Mouse (Mus musculus) liver, embryonic 11.5 days (tissue): ENCODE measurements around the gene Slc44a4. TPM values are rescaled to one million over a fixed set of nuclear protein-coding genes. Genes with fewer than 3 reads are reported as not detected.

Experiments
- ATAC-seq: fragments of 200-750 bp; cut with Nextera tagmentation; replicated peaks from 2 replicates; pipeline ENCODE4 v1.8.0; 2017; ENCODE audit warnings: moderate number of reproducible peaks, mild to moderate bottlenecking, moderate TSS enrichment, moderate library complexity; ENCODE audit not compliant: low FRiP score
- DNase-seq: peaks from one replicate; pipeline ENCODE4 v3.0.0-alpha.2; 2017; ENCODE audit warnings: low spot score
- H3K27ac ChIP-seq: fragments of 300-500 bp; sonication (generic); 2 replicates; pipeline ENCODE4 v1.5.1; 2014; ENCODE audit warnings: mild to moderate bottlenecking, low read depth, low read length, control low read depth
- H3K27me3 ChIP-seq: fragments of 300-500 bp; sonication (generic); replicated peaks from 2 replicates; pipeline ENCODE4 v1.6.1; 2014; ENCODE audit warnings: low read length, mixed read lengths; ENCODE audit not compliant: control insufficient read depth, insufficient read depth
- H3K36me3 ChIP-seq: fragments of 300-500 bp; sonication (generic); 2 replicates; pipeline ENCODE4 v1.6.1; 2014; ENCODE audit warnings: mild to moderate bottlenecking, low read length, moderate library complexity, mixed read lengths; ENCODE audit not compliant: control insufficient read depth, insufficient read depth
- H3K4me1 ChIP-seq: fragments of 300-500 bp; sonication (generic); replicated peaks from 2 replicates; pipeline ENCODE4 v1.6.1; 2014; ENCODE audit warnings: low read length, mixed read lengths; ENCODE audit not compliant: control insufficient read depth, insufficient read depth
- H3K4me2 ChIP-seq: fragments of 300-500 bp; sonication (generic); 2 replicates; pipeline ENCODE4 v1.6.1; 2014; ENCODE audit warnings: mild to moderate bottlenecking, control low read depth, moderate library complexity
- H3K4me3 ChIP-seq: fragments of 300-500 bp; sonication (generic); 2 replicates; pipeline ENCODE4 v1.5.1; 2014; ENCODE audit warnings: low read depth, low read length, control low read depth
- H3K9ac ChIP-seq: fragments of 300-500 bp; sonication (generic); 2 replicates; pipeline ENCODE4 v1.6.1; 2014; ENCODE audit warnings: low read depth, low read length, control low read depth
- H3K9me3 ChIP-seq: fragments of 300-500 bp; sonication (generic); 2 replicates; pipeline ENCODE4 v1.6.1; 2016; ENCODE audit warnings: low read length, inconsistent platforms, mixed read lengths; ENCODE audit not compliant: control insufficient read depth
- whole genome bisulfite sequencing: fragments of 180-500 bp; shearing (Covaris S2); extraction: QIAGEN DNeasy Blood & Tissue Kit; methylation state at CpG from one replicate; pipeline ENCODE4 v1.1.7; 2014; 5-methylcytosine and 5-hydroxymethylcytosine counted together
- polyA plus RNA-seq: library from polyadenylated mRNA; unstranded; fragments of >200 nt; fragmentation: Nextera tagmentation; extraction: Ambion mirVana; gene quantifications from 2 replicates; pipeline ENCODE4 v1.2.1, GENCODE M21; 2014

Gene Slc44a4
- 0.97 and 1.3 TPM in 2 replicates for polyA plus RNA-seq

- peaks cover 40% of the 10 kb centered on the region for H3K36me3 ChIP-seq
- no peaks in the 10 kb centered on the region for H3K9me3 ChIP-seq
- H3K9ac ChIP-seq = no peak within 1 kb of the TSS
- H3K27ac ChIP-seq = peak within 1 kb of the TSS; percentile 45
- no peak for ATAC-seq
- WGBS = 45% methylated on average over 18 of the region's 18 CpGs
- H3K27me3 ChIP-seq = no peaks in the 10 kb centered on the region
- H3K4me1 ChIP-seq = peaks cover 10% of the 10 kb centered on the region
- H3K4me2 ChIP-seq = peak within 1 kb of the TSS; percentile 28; the same call in 1 of the 2 replicates
- peak within 1 kb of the TSS; percentile 4; the same call in 1 of the 2 replicates for H3K4me3 ChIP-seq
- DNase-seq = no peak
These were observed at the start of gene Slc44a4 for GRCm38 (mm10) chr17:34913930-34914665. Gene Slc44a4, plus strand, starts transcription at chr17:34914466.

GRCm38 (mm10) chr17:34865981-34866380 is 48.3 kb upstream of the Slc44a4 start:
- no peak overlapping the region for H3K27ac ChIP-seq
- H3K9ac ChIP-seq = no peak overlapping the region
- no peaks in the 10 kb centered on the region for H3K36me3 ChIP-seq
- ATAC-seq (no peak), DNase-seq (no peak)
- 52% methylated on average over 7 of the region's 7 CpGs for WGBS
- H3K4me3 ChIP-seq = no peak overlapping the region; the same call in 1 of the 2 replicates
- H3K27me3 ChIP-seq = no peaks in the 10 kb centered on the region; the same call in 1 of the 2 replicates
- H3K9me3 ChIP-seq = no peaks in the 10 kb centered on the region
- H3K4me2 ChIP-seq = no peak overlapping the region
- no peaks in the 10 kb centered on the region for H3K4me1 ChIP-seq

GRCm38 (mm10) chr17:34874321-34874720 is 39.9 kb upstream of the Slc44a4 start:
- H3K4me3 ChIP-seq = no peak overlapping the region
- WGBS = 85% methylated on average over 6 of the region's 6 CpGs
- no peaks in the 10 kb centered on the region; the same call in 1 of the 2 replicates for H3K27me3 ChIP-seq
- H3K9me3 ChIP-seq = no peaks in the 10 kb centered on the region
- no peak for DNase-seq
- no peak overlapping the region for H3K27ac ChIP-seq
- H3K4me1 ChIP-seq = 0 out of 2 replicates have a peak, but pooled peaks cover 2% of the 10 kb centered on the region
- ATAC-seq = no peak
- H3K9ac ChIP-seq = no peak overlapping the region
- H3K36me3 ChIP-seq = no peaks in the 10 kb centered on the region
- no peak overlapping the region for H3K4me2 ChIP-seq

- H3K4me3 ChIP-seq = no peak within 1 kb of the TSS
- 67% methylated on average over 11 of the region's 11 CpGs for WGBS
- DNase-seq (no peak), ATAC-seq (no peak)
- H3K9me3 ChIP-seq = no peaks in the 10 kb centered on the region
- no peak within 1 kb of the TSS for H3K9ac ChIP-seq
- H3K36me3 ChIP-seq = no peaks in the 10 kb centered on the region
- H3K4me1 ChIP-seq = peaks cover 5% of the 10 kb centered on the region; the same call in 1 of the 2 replicates
- H3K27ac ChIP-seq = no peak within 1 kb of the TSS
- H3K27me3 ChIP-seq = no peaks in the 10 kb centered on the region
- H3K4me2 ChIP-seq = no peak within 1 kb of the TSS
These were observed 34.9 kb upstream of the Slc44a4 start, which contains the start of gene Zbtb12 for GRCm38 (mm10) chr17:34879336-34879879. Gene Zbtb12, plus strand, starts transcription at chr17:34879483.

GRCm38 (mm10) chr17:34881166-34881565 is 33.1 kb upstream of the Slc44a4 start:
- Histone ChIP-seq H3K4me1 (peaks cover 12% of the 10 kb centered on the region; the same call in 1 of the 2 replicates), H3K9ac (no peak overlapping the region; the same call in 1 of the 2 replicates), H3K27ac (no peak overlapping the region), H3K4me2 (peak overlapping the region; percentile 48; the same call in 1 of the 2 replicates), H3K27me3 (no peaks in the 10 kb centered on the region), H3K4me3 (0 out of 2 replicates have a peak overlapping the region, but pooled peaks have one; percentile 9), H3K36me3 (no peaks in the 10 kb centered on the region), H3K9me3 (no peaks in the 10 kb centered on the region)
- no peak for ATAC-seq
- DNase-seq = no peak

- Histone ChIP-seq H3K4me2 (peak within 1 kb of the TSS; percentile 48), H3K4me1 (peaks cover 12% of the 10 kb centered on the region; the same call in 1 of the 2 replicates), H3K9me3 (no peaks in the 10 kb centered on the region), H3K36me3 (no peaks in the 10 kb centered on the region), H3K9ac (no peak within 1 kb of the TSS; the same call in 1 of the 2 replicates), H3K27ac (no peak within 1 kb of the TSS), H3K27me3 (no peaks in the 10 kb centered on the region), H3K4me3 (0 out of 2 replicates have a peak within 1 kb of the TSS, but pooled peaks have one; percentile 9)
- DNase-seq = no peak
- no peak; the same call in 1 of the 2 replicates for ATAC-seq
- 17% methylated on average over 15 of the region's 15 CpGs for WGBS
These were observed 32.5 kb upstream of the Slc44a4 start, which contains the start of gene Gm20547 for GRCm38 (mm10) chr17:34881683-34882310. Gene Gm20547, minus strand, starts transcription at chr17:34882042.

GRCm38 (mm10) chr17:34883332-34883731 is 30.9 kb upstream of the Slc44a4 start:
- ATAC-seq (no peak), DNase-seq (no peak)
- H3K4me3 ChIP-seq = no peak overlapping the region
- H3K9me3 ChIP-seq = no peaks in the 10 kb centered on the region
- H3K27ac ChIP-seq = no peak overlapping the region
- WGBS = 60% methylated on average over 3 of the region's 3 CpGs
- no peak overlapping the region for H3K4me2 ChIP-seq
- no peak overlapping the region; the same call in 1 of the 2 replicates for H3K9ac ChIP-seq
- H3K4me1 ChIP-seq = peaks cover 12% of the 10 kb centered on the region; the same call in 1 of the 2 replicates
- no peaks in the 10 kb centered on the region for H3K36me3 ChIP-seq
- no peaks in the 10 kb centered on the region for H3K27me3 ChIP-seq

GRCm38 (mm10) chr17:34884704-34885103 is 29.6 kb upstream of the Slc44a4 start:
- no peak overlapping the region for H3K4me3 ChIP-seq
- H3K27me3 ChIP-seq = no peaks in the 10 kb centered on the region
- H3K9ac ChIP-seq = no peak overlapping the region
- 62% methylated on average over 6 of the region's 6 CpGs for WGBS
- DNase-seq (no peak), ATAC-seq (no peak)
- H3K27ac ChIP-seq = no peak overlapping the region
- peaks cover 9% of the 10 kb centered on the region; the same call in 1 of the 2 replicates for H3K4me1 ChIP-seq
- no peaks in the 10 kb centered on the region for H3K36me3 ChIP-seq
- 0 out of 2 replicates have a peak overlapping the region, but pooled peaks have one; percentile 20 for H3K4me2 ChIP-seq
- H3K9me3 ChIP-seq = no peaks in the 10 kb centered on the region
